Mouse (Mus musculus) hindbrain, embryonic 16.5 days (tissue): ENCODE measurements around the gene Hspbp1. TPM values are rescaled to one million over a fixed set of nuclear protein-coding genes. Genes with fewer than 3 reads are reported as not detected.
A peak's percentile ranks its signal among the peaks of the same experiment; 100 is the strongest.

ENCODE experiments used
- ATAC-seq: fragments of 200-750 bp; cut with Nextera tagmentation; 2 replicates; pipeline ENCODE4 v1.8.0; 2017; ENCODE audit warnings: moderate TSS enrichment, moderate library complexity
- H3K27ac ChIP-seq: fragments of 300-500 bp; sonication (generic); 2 replicates; pipeline ENCODE4 v1.5.1; 2014; ENCODE audit warnings: low read depth, mild to moderate bottlenecking, control low read depth, low read length, moderate library complexity
- H3K27me3 ChIP-seq: fragments of 300-500 bp; sonication (generic); replicated peaks from 2 replicates; pipeline ENCODE4 v1.6.1; 2014; ENCODE audit warnings: low read length; ENCODE audit not compliant: control insufficient read depth, insufficient read depth
- H3K36me3 ChIP-seq: fragments of 300-500 bp; sonication (generic); 2 replicates; pipeline ENCODE4 v1.6.1; 2014; ENCODE audit warnings: mild to moderate bottlenecking, low read length, moderate library complexity, mixed read lengths; ENCODE audit not compliant: control insufficient read depth, insufficient read depth
- H3K4me1 ChIP-seq: fragments of 300-500 bp; sonication (generic); 2 replicates; pipeline ENCODE4 v1.6.1; 2014; ENCODE audit warnings: low read depth, low read length; ENCODE audit not compliant: control insufficient read depth, insufficient read depth
- H3K4me2 ChIP-seq: fragments of 300-500 bp; sonication (generic); 2 replicates; pipeline ENCODE4 v1.6.1; 2014; ENCODE audit warnings: mild to moderate bottlenecking, low read length, control low read depth, moderate library complexity
- H3K4me3 ChIP-seq: fragments of 300-500 bp; sonication (generic); 2 replicates; pipeline ENCODE4 v1.5.1; 2014; ENCODE audit warnings: mild to moderate bottlenecking, low read length, control low read depth, moderate library complexity
- H3K9ac ChIP-seq: fragments of 300-500 bp; sonication (generic); 2 replicates; pipeline ENCODE4 v1.6.1; 2014; ENCODE audit warnings: low read depth, mild to moderate bottlenecking, control low read depth, low read length, moderate library complexity
- H3K9me3 ChIP-seq: fragments of 300-500 bp; sonication (generic); 2 replicates; pipeline ENCODE4 v1.6.1; 2014; ENCODE audit warnings: mild to moderate bottlenecking, low read length, moderate library complexity; ENCODE audit not compliant: control insufficient read depth
- WGBS: fragments of 180-500 bp; shearing (Covaris S2); extraction: QIAGEN DNeasy Blood & Tissue Kit; methylation state at CpG from one replicate; pipeline ENCODE4 v1.1.7; 2014; 5-methylcytosine and 5-hydroxymethylcytosine counted together
- polyA plus RNA-seq: library from polyadenylated mRNA; unstranded; fragments of >200 nt; fragmentation: Nextera tagmentation; extraction: Ambion mirVana; gene quantifications from 2 replicates; pipeline ENCODE4 v1.2.1, GENCODE M21; 2015

Gene Hspbp1
- polyA plus RNA-seq, 1 experiment from 2014 or later, result 188 TPM

- Histone ChIP-seq H3K27me3 (no peaks in the 10 kb centered on the region), H3K27ac (peak within 1 kb of the TSS; percentile 95), H3K4me1 (peaks cover 33% of the 10 kb centered on the region), H3K9me3 (no peaks in the 10 kb centered on the region), H3K36me3 (no peaks in the 10 kb centered on the region), H3K9ac (peak within 1 kb of the TSS; percentile 98), H3K4me3 (peak within 1 kb of the TSS; percentile 83), H3K4me2 (peak within 1 kb of the TSS; percentile 94)
- under 1% methylated on average over 54 of the region's 54 CpGs for WGBS
- peak; percentile 97 for ATAC-seq
These were observed 25.8 kb downstream of the Hspbp1 start, which contains the start of gene Ppp6r1 for GRCm38 (mm10) chr7:4658912-4659551. Ppp6r1 (minus strand) TSS chr7:4659019.

- H3K4me3 ChIP-seq, result peak overlapping the region; percentile 83
- no peaks in the 10 kb centered on the region for H3K9me3 ChIP-seq
- H3K9ac ChIP-seq, result peak overlapping the region; percentile 98
- no peaks in the 10 kb centered on the region for H3K36me3 ChIP-seq
- peaks cover 33% of the 10 kb centered on the region for H3K4me1 ChIP-seq
- H3K4me2 ChIP-seq, result peak overlapping the region; percentile 94
- peak overlapping the region; percentile 95 for H3K27ac ChIP-seq
- ATAC-seq, result peak; percentile 66
- WGBS, result under 1% methylated on average over 53 of the region's 78 CpGs
- no peaks in the 10 kb centered on the region for H3K27me3 ChIP-seq
These were observed 26.6 kb downstream of the Hspbp1 start for GRCm38 (mm10) chr7:4658128-4658907.

GRCm38 (mm10) chr7:4657521-4658127 lies 27.2 kb downstream of the Hspbp1 start:
- Histone ChIP-seq H3K27ac (peak overlapping the region; percentile 95), H3K4me1 (peaks cover 33% of the 10 kb centered on the region), H3K9ac (peak overlapping the region; percentile 98), H3K36me3 (no peaks in the 10 kb centered on the region), H3K27me3 (no peaks in the 10 kb centered on the region), H3K9me3 (no peaks in the 10 kb centered on the region), H3K4me2 (peak overlapping the region; percentile 94), H3K4me3 (peak overlapping the region; percentile 83)
- ATAC-seq, result no peak
- 54% methylated on average over 9 of the region's 9 CpGs for WGBS

GRCm38 (mm10) chr7:4656818-4657217 lies 28.1 kb downstream of the Hspbp1 start:
- Histone ChIP-seq H3K9ac (peak overlapping the region; percentile 6; the same call in 1 of the 2 replicates), H3K4me3 (no peak overlapping the region; the same call in 1 of the 2 replicates)

GRCm38 (mm10) chr7:4655916-4656315 lies 29.0 kb downstream of the Hspbp1 start:
- ATAC-seq, result no peak
- Histone ChIP-seq H3K27ac (no peak overlapping the region), H3K27me3 (no peaks in the 10 kb centered on the region), H3K4me2 (no peak overlapping the region), H3K4me3 (no peak overlapping the region), H3K9me3 (no peaks in the 10 kb centered on the region), H3K9ac (no peak overlapping the region), H3K4me1 (peaks cover 33% of the 10 kb centered on the region), H3K36me3 (no peaks in the 10 kb centered on the region)
- 86% methylated on average over 1 of the region's 1 CpGs for WGBS

More at GRCm38 (mm10) chr7:4656818-4657217, 28.1 kb downstream of the Hspbp1 start:
- Histone ChIP-seq H3K4me1 (peaks cover 33% of the 10 kb centered on the region), H3K27ac (no peak overlapping the region), H3K9me3 (no peaks in the 10 kb centered on the region), H3K36me3 (no peaks in the 10 kb centered on the region), H3K4me2 (peak overlapping the region; percentile 94), H3K27me3 (no peaks in the 10 kb centered on the region)
- WGBS, result 64% methylated on average over 1 of the region's 1 CpGs
- no peak for ATAC-seq

- no peak overlapping the region for H3K4me3 ChIP-seq
- no peaks in the 10 kb centered on the region for H3K27me3 ChIP-seq
- H3K9ac ChIP-seq, result no peak overlapping the region
- H3K4me2 ChIP-seq, result no peak overlapping the region
- no peaks in the 10 kb centered on the region for H3K9me3 ChIP-seq
- no peak for ATAC-seq
- no peak overlapping the region for H3K27ac ChIP-seq
- peaks cover 33% of the 10 kb centered on the region for H3K4me1 ChIP-seq
- WGBS, result 92% methylated on average over 4 of the region's 4 CpGs
- no peaks in the 10 kb centered on the region for H3K36me3 ChIP-seq
These were observed 29.5 kb downstream of the Hspbp1 start for GRCm38 (mm10) chr7:4655393-4655792.

- H3K27ac ChIP-seq, result no peak overlapping the region
- no peaks in the 10 kb centered on the region for H3K36me3 ChIP-seq
- no peak overlapping the region for H3K9ac ChIP-seq
- no peak for ATAC-seq
- 87% methylated on average over 2 of the region's 2 CpGs for WGBS
- no peaks in the 10 kb centered on the region for H3K9me3 ChIP-seq
- H3K4me3 ChIP-seq, result no peak overlapping the region
- no peak overlapping the region for H3K4me2 ChIP-seq
- H3K27me3 ChIP-seq, result no peaks in the 10 kb centered on the region
- H3K4me1 ChIP-seq, result peaks cover 27% of the 10 kb centered on the region
These were observed 30.6 kb downstream of the Hspbp1 start for GRCm38 (mm10) chr7:4654221-4654620.

- no peak for ATAC-seq
These were observed 31.1 kb downstream of the Hspbp1 start for GRCm38 (mm10) chr7:4653780-4654179.

GRCm38 (mm10) chr7:4653351-4653750 lies 31.5 kb downstream of the Hspbp1 start:
- Histone ChIP-seq H3K4me3 (no peak overlapping the region), H3K9ac (no peak overlapping the region), H3K27me3 (no peaks in the 10 kb centered on the region), H3K4me1 (peaks cover 27% of the 10 kb centered on the region), H3K36me3 (no peaks in the 10 kb centered on the region), H3K9me3 (no peaks in the 10 kb centered on the region), H3K27ac (no peak overlapping the region), H3K4me2 (no peak overlapping the region)
- 91% methylated on average over 5 of the region's 5 CpGs for WGBS
- no peak for ATAC-seq

More at GRCm38 (mm10) chr7:4653780-4654179, 31.1 kb downstream of the Hspbp1 start:
- Histone ChIP-seq H3K36me3 (no peaks in the 10 kb centered on the region), H3K4me2 (no peak overlapping the region), H3K9me3 (no peaks in the 10 kb centered on the region), H3K27ac (no peak overlapping the region), H3K9ac (no peak overlapping the region), H3K4me3 (no peak overlapping the region), H3K4me1 (peaks cover 27% of the 10 kb centered on the region), H3K27me3 (no peaks in the 10 kb centered on the region)
- WGBS, result 87% methylated on average over 7 of the region's 7 CpGs
